Mouse (Mus musculus) cerebral cortex, adult 2 months (tissue): ENCODE data around the gene Gm5415.

Experiments
- WGBS: fragments of 180-500 bp; shearing (Covaris S2); methylation state at CpG from one replicate; pipeline ENCODE4 v1.1.7; 2018; 5-methylcytosine and 5-hydroxymethylcytosine counted together

Gm5415 gene

DNA sequence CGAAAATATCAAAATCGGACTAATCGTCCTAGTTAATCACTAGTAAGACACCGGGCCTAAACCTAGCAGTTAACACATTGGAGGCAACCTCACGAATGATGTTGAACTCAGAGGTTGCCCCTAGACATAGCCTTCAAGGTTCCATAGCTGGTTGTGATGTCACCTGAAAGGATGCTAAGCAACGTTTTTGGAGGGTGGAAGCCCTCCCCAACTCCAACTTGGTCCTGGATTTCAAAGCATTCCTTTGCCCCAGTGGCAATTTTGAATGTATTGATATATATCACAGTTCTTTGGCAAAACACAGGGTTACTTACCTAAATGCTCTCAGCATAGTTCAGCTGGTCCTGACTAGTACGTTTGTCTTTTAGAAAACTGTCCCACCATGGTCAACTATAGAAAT, at the start of gene Gm5415:
Gene Gm5415 (minus strand): TSS at position 101 of the 400 bp plus-strand sequence.
- 68% methylated on average over 2 of the region's 7 CpGs for WGBS

- 66% methylated on average over 2 of the region's 2 CpGs for WGBS
Measured at GRCm38 (mm10) chr1:32568901-32569300, 21.8 kb upstream of the Gm5415 start.

- WGBS: 26% methylated on average over 4 of the region's 4 CpGs
Measured at GRCm38 (mm10) chr1:32553925-32554324, 6.8 kb upstream of the Gm5415 start.

DNA sequence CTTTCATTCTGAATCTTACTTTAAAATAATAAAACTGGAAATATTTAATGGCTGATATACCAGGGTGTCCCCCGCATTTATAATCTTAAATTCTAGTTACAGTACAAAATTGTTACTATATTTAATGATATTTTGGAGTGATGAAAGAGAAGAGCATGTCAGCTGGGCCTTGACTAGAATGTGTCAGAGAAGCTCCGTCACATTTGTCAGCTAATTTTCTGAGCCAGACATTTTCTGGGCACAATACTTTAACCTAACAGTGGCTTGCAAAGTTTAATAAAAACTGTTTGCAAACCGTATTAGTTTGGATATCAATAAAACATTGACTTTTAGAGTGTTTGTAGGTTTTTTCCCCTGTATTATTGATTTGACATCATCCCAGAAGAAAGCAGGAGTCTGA, 6.4 kb upstream of the Gm5415 start:
- 65% methylated on average over 3 of the region's 3 CpGs for WGBS

DNA sequence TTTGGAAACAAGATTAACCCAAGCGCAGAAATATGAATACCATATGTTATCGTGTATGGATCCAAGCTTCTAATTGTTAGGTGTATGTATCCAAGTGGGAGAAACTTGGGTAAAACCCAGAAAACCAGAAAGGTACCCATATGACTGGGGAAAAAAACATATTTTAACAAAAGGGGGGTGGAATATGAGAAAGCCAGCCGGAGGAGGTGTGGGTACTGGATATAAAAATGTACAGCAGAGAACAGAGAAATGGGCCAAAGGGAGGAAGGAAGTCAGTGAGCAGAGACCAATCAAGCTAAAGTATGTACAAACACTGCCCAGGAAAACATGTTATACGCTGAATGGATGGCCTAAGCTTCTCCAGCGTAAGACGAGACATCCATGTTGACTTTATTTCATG, 43.7 kb downstream of the Gm5415 start:
- 59% methylated on average over 6 of the region's 6 CpGs for WGBS
